Mouse (Mus musculus) regulatory T cell (primary cell): ENCODE results near the gene Rps6ka3.

Experiments
- in situ Hi-C: fragments of 300-600 bp; cut with MboI, MseI; formaldehyde crosslinking; loops from one replicate; pipeline ENCODE4 v1.15.1; 2025; ENCODE audit warnings: high pct_unique_total_duplicates

Gene Rps6ka3

DNA sequence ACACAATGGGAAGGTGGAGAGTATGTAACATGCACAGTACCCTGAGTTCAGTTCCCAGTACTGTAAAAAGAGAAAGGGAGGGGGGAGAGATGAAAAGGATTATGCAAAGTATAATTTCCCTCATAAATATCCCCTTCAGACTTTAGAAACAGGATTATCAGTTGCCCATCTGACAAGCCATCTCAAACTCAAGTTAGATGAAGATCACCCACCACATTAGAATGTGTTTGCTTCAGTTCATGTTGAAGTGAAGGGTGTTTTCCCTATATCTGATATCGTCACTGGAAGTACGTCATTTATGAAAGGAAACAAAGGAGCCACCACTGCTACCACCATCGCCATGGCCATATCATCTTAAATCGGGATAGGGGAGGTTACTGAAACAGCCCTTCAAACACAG lies at the start of gene Rps6ka3:
Gene Rps6ka3, plus strand, starts transcription at position 301 of the 400 bp plus-strand sequence.
- in situ Hi-C loops: no loop called here

DNA sequence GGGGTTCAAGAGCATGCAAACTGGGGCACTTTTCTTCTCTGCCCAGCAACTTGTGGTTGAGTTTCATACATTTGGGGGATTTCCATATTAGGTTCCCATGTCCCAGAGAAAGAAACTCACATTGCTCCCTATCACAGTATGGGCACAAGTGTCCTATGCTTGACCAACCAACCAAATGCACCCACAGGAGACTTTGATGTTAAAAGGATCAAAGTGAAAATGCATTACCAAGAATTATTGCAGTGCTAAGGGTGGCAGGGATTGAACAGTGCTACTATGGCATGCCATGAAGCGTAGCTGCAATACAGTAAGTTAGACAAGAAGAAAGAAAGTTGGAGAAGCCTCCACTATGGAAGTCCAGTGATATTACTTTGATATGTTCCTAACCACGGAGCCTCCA lies 40.9 kb upstream of the Rps6ka3 start:
- in situ Hi-C loops: no loop called here

DNA sequence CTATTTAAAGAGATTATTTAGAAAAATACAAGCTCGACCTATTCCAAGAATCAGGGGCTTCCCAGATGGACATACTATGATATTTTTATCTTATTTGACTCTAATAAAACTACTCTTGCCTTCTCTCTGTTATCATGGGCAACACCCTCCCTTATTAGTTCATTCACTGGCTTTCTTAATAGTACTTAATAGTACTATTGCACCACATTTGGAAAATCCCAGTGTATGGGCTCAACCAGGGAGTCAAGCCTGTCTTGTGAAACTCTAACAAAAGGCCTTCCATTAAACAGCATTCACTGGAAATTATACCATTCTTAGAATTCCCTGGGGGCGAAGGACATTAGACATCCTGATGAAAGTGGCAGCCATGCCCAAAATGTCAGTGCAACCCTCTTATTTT lies 38.5 kb upstream of the Rps6ka3 start:
- in situ Hi-C loops: no loop called here

DNA sequence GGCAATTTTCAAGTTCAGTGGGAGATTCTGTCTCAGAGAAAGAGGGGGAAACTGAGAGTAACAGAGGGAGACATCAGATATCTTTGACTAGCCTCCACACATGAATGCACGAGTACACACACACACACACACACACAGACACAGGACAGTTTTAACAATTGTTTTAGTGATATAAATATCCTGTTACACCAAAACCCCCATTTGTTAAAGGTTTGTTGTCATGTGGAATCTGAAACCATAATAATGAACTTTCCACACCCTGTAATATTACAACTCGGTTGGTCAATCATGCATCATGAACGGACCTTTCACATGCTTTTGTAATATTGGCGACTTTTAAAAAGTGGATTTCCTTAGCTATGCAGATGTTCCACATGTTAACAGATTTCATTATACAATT lies 18.5 kb upstream of the Rps6ka3 start:
- in situ Hi-C loops: no loop called here

DNA sequence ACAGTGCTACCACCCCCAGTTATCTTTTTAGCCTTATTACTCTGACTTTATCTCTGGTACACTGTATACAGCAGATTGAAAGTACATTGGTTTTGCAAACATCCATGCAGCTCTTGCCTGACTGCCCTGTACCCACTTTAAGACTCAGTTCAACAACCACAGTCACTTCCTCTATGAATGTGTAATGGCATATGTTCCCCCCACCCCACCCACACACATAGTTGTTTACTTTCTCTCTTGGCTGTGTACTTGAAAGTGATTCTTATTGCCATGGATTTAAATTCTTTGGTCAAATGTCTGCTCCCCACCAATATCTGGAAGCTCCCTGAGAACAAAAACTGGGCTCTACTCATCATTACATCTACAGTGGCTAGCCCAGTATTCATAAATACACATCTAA lies 10.6 kb upstream of the Rps6ka3 start:
- in situ Hi-C loops: no loop called here

DNA sequence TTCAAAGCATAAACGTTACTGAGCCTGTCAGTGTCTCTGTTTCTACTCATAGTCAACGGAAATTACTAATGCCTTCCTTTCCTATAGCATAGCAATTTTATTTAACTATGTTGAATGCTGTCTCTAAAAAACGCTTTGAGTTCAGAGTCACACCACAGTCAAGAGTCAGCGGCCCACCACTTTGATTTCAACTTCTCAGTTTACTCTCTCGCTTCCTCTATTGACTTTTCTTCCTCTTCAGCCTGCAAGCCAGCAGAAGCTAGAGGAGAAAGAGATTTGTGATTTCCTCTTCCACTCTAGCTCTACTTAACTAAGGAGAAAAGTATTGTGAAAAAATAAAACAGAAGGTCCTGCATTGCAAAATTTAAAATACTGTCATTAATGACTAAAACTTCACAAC lies 10.0 kb upstream of the Rps6ka3 start:
- in situ Hi-C loops: no loop called here

DNA sequence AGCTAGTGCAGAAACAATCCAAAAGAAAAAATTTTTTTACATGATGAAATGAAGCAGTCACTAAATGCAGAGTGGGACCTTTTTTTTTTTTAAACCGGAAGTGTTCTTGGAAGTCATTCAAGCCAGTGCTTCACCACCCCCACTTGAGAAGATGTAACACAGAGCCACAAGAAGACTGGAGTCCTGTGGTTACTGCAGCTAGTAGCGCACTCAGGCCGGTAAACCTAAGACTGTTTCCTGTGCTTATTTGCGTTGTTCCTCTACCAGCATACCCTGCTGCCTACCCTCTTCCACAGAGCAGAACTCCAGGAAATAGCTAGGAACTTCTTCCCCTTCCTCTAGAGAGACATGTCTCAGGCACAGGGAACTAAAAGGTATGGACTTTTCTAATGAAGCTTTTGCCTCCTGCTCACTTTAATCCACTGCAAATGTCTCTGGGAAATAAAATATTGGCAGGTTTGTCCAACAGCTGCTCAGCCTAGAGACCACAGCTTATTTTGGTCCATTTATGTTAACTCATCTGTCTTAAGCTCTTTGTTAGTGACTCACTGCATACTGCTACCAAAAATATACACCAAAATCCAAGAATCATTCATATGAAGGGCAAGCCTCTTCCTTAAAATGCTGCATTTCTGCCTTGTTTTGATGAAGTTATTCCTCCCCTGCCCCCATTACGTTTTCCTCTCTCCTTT lies 931 bp downstream of the Rps6ka3 start:
- in situ Hi-C loops: no loop called here

DNA sequence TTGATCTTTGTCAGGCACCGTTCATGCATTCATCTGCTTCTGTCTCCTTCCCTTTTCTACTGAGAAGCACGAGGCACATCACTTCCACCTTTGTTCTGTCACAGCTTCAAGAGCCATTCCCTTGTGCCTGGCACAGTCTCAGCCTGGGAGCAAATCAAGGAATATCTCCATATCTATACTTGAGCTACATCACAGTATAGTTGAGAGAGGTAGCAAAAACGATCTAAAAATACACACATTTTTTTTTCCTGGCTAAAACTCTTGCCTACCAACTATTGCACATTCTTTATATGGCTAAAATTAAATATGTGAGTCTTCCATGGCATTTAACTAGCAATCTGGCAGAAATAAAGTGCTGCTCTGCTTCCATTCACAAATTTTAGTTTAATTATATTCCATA lies 5.1 kb downstream of the Rps6ka3 start:
- in situ Hi-C loops: no loop called here

DNA sequence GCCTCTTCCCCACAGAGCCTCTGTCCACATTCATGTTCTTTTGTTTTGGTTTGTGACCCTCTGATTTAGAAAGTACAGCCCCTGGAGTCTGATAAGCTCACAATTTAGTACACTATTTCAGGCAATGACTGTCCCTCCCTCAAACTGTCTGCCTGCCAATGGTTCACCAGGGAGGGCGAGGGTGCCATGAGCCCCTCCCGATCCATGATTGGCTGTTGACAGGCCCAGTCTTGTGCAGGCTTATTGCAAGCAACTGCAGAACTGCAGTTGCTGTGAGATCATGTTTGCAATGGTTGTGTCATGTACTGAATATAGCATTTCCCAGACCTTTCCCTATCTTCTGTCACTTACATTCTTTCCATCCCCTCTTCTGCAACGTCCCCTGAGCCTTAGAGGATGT lies 12.4 kb downstream of the Rps6ka3 start:
- in situ Hi-C loops: no loop called here

DNA sequence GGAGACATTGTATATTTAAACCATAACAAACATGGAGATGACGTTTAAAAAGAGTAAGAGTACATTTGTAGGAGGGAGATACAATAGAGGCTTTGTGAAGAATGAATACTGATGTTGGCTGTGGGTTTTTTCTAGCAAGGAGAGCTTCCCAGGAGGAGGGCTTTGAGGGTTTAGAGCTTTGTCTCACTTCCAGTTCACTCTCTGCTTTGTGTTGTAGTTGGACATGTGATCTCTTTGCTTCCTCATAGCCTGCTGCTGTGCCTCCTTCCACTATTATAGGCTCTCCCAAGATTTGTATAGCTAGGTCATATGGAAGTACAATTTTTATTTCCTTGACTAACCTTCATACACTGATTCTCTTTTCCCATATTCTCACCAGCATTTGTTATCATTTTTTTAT lies 27.2 kb downstream of the Rps6ka3 start:
- in situ Hi-C loops: no loop called here

DNA sequence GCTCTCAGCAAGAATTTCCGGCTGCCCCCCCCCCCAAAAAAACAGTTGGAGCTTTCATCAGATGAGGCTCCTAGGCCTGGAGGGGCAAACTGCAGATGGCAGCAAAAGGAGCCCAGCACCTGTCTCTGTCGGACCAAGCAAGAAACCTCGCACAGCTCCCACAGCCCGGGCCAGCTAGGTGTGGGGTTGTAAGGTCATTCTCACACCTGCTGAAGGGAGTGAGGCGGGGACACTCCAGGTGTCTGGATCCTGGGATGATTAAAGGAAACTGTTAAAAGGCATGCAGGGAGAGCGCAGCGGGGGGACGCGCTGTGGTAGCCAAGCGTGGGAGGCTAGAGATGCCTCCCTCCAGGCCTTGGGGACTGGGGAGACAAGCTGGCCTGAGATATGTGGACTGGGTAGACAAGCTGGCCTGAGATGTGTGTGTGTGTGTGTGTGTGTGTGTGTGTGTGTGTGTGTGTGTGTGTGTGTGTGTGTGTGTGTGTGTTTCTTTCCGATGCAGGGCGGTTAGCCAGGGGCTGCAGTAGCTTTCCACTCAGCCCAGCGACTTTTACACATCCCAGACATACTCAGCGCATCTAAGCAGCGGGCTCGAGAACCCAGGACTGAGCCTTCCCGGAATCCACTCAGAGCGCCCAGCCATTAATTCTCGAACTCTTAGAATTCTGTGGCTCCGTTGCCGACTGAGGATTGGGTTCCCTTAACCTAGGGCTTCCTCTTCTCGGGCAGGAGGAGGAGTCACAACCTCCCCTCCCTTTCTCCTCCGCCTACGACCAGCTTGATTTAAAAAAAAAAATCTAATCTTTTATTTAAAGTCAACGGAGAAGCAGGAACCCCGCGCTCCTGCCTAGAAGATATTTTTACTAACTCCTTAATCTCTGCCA lies 44.1 kb downstream of the Rps6ka3 start:
- in situ Hi-C loops: loop anchor here (25.0 kb wide), 1 partner anchor 483 kb away; no protein-coding TSS in a partner anchor

DNA sequence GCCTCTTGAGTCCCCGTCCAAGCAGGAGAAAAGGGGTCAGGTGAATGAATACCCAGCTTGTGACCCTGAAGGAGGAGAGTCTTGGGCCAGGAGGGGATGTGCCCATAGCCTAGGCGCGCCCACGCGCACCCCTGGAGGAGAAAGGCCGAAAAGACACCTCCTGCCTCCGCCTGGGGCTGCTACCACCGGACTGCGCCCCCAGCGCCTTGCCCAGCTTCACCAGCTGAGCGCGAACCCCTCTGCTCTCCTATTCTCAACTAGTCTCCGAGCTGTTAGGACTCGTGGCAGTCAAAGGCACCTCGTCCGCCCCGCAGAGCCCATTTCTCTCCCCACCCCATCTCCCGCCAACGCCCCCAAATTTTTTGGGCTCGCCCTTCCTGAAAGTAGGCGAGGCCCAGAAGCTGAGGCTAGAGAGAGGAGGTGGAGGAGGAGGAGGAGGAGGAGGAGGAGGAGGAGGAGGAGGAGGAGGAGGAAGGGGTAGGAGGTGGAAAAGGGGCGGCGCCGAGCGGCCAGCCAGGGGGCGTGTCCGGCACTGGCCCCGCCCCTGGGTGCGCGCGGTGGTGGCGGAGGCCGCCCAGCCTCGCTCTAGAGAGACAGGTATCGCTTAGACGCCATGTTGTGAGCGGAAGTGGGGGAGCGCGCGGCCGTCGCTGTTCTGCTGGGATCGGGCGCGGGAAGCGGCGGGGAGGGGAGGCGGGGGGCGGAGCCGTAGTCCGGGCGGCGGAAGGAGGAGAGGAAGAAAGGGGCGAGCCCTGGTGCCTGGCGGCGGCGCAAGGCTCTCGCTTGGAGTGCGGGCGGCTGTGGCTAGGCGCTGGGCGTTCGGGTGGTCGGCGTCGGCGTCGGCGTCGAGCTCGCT lies 45.2 kb downstream of the Rps6ka3 start:
- in situ Hi-C loops: loop anchor here (25.0 kb wide), 1 partner anchor 482 kb away; no protein-coding TSS in a partner anchor

DNA sequence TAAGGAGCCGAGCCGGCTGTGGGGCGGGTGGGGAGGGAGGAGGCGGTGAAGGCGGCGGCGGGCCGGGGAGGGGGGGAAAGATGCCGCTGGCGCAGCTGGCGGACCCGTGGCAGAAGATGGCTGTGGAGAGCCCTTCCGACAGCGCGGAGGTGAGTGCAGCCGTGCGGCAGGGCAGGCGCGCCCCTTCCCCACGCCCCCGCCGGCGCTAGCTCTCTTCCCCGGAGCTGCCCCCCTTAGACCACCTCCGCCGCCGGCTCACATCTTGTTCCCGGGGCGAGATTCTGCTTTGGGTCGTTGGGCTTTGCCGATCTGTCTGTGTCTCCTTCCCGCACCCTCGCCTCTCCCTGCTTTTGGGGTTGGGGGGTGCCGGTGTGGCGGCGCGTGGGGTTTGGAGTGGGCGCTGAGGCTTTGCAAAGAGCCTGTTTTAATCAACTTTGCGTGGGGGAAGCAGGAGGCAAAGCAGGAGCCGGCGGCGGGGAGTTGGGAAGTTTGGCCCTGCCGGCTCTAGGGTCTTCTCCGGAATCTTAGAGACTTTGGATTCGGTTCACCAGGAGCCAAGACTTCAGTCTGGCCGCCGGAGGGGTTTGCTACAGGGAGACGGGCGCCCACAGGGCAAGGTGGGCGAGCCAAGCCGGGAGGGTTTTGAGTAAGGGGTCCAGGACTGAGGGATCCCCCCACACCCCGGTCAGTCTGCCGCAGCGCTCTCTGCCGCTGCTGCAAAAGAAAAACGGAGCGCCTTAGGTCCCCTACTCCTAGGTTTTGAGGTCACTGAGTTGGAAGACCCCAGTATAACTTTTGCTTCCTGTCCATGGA lies 46.1 kb downstream of the Rps6ka3 start:
- in situ Hi-C loops: loop anchor here (25.0 kb wide), 1 partner anchor 481 kb away; no protein-coding TSS in a partner anchor

DNA sequence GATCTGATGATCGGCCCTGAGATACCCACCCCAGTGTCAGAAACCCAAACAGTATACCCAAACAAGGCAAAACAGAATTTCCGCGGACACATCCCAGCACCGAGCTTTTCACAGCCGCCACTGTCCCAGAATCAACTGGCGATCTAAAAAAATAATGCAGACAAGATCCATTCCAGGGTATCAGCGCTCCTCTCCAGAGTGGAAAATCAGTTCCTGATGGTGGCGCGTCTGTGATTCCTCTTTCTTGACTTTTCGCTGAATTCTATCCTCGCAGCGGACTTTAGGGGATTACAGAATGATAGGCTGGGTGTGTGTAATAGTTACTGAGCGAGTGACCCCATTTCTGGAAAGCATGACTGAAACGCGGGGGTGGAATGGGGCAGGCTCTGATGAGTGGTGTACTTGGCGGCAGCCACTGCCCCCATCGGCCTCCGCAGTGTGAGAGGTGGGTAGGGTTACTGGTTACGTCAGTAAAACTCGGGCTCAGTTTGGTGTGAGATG lies 46.9 kb downstream of the Rps6ka3 start:
- in situ Hi-C loops: loop anchor here (25.0 kb wide), 1 partner anchor 480 kb away; no protein-coding TSS in a partner anchor

DNA sequence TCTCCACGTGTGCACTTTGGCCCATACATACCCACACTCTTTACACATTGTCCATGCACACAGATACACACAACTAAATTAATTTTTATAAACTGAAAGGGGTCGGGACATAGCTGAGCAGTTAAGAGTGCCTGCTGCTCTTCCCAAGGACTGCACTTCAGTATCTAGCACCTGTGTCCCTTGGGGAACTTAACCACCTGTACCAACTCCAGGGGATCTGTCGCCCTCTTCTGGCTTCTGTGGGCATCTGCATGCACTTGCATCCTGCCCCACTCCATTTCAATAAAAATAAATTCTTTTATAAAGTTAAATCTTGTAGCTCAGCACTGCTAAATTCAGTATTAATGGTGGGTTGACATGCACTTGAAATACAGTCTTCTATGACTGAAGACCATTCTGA lies 54.6 kb downstream of the Rps6ka3 start:
- in situ Hi-C loops: loop anchor here (5.0 to 25.0 kb wide), 2 partner anchors 222 to 473 kb away; no protein-coding TSS in a partner anchor

DNA sequence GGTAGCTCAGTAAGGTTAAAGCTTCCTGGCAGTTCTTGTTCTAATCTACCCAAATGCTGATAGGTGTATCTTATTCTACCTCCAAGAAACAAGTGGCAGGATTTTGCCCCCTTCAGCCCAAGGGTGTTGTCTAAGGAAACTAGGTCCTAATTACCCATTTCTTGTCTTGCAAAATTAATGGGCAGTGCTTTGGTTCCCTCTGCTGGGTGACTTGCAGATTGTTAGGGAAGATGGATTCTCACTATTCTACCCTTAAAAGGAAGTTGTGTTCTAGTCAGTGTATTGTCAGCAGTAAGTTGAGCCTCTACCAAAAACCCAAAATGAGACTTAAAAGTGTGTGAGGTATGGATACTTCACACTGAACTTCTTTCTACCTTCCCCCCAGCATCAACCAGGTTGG lies 59.0 kb downstream of the Rps6ka3 start:
- in situ Hi-C loops: loop anchor here (5.0 to 25.0 kb wide), 2 partner anchors 227 to 468 kb away; no protein-coding TSS in a partner anchor

DNA sequence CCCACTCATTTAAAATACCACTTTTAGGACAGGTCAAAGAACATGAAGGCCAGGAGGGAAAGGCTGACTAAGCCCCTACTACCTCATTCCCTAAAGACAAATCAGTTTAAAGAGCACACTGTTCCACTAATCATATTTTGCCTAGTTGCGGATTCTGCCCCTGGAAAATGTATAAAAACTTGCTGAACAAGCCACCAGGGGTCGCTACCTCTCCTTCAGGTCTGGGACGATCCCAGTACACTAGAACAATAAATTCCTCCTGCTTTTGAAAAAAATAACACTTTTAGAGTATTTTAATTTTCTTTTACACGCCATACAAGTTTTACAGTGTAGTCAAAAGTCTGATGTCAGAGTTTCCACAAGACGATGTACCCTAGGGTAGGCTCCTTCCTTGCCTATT lies 76.7 kb downstream of the Rps6ka3 start:
- in situ Hi-C loops: no loop called here

DNA sequence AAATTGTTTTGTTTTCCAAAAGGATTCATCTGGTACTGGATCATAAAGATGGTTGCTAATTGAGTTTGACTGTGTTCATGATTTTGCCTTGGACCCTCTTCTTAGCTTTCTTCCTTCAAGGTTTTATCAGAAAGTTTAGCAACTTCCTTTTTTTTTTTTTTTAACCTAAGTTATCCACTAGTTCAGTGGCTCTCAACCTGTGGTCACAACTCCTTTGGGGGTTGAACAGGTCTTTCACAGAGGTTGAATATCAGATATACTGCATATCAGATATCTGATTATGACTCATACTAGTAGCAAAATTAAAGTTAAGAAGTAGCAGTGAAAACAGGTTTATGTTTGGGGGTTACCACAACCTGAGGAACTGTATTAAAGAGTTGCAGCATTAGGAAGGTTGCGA lies 85.8 kb downstream of the Rps6ka3 start:
- in situ Hi-C loops: no loop called here

DNA sequence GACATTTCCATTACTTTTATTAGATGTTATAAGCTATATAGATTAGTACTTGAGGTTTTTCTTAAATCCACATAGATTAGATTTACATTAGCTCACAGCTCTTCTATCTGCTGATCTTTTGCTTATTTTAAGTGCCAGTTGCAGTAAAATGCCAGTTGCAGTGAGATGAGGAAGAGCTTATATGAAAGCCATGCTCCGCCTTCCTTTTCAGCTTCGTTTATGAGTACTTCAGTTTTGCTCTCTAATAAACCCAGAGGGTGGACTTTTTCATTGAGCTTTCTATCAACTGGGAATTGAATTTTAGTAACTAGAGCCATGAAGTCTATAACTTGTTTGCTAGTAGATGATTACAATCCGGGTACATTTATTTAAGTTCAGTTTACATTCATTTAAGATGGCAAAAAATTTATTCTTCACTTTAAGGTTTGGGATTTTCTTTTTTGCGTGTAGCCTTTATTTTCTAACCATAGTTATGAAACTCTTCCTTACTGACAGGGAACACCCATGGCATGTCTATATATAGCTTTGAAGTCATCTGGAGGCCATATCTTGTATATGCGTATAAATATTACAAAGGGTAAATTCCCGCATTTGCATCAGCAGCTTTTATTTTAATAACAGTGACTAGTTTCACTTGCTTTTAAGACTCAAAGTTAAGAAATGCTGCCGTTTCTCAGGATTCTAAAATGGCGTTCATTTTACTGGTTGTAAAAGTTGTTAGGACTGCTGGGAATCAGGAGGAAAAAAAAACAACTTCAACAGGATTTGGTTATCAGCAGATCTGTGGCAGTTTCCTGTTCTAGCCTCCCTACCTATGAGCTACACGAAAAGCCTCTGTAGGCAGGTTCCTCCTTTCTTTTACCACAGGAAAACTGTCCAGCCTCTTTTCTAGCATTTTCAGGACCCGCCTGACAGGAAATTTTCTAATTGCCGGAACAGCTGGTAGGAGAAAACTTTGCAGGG lies 92.5 kb downstream of the Rps6ka3 start:
- in situ Hi-C loops: no loop called here
